Mouse (Mus musculus): ENCODE results near the gene Naxd. TPM values are rescaled to one million over a fixed set of nuclear protein-coding genes. Genes with fewer than 3 reads are reported as not detected.
A peak's percentile ranks its signal among the peaks of the same experiment; 100 is the strongest.

Naxd gene
- polyA plus RNA-seq (2015; fragmentation: Nextera tagmentation; extraction: Ambion mirVana): 105 and 110 TPM in 2 replicates

DNA sequence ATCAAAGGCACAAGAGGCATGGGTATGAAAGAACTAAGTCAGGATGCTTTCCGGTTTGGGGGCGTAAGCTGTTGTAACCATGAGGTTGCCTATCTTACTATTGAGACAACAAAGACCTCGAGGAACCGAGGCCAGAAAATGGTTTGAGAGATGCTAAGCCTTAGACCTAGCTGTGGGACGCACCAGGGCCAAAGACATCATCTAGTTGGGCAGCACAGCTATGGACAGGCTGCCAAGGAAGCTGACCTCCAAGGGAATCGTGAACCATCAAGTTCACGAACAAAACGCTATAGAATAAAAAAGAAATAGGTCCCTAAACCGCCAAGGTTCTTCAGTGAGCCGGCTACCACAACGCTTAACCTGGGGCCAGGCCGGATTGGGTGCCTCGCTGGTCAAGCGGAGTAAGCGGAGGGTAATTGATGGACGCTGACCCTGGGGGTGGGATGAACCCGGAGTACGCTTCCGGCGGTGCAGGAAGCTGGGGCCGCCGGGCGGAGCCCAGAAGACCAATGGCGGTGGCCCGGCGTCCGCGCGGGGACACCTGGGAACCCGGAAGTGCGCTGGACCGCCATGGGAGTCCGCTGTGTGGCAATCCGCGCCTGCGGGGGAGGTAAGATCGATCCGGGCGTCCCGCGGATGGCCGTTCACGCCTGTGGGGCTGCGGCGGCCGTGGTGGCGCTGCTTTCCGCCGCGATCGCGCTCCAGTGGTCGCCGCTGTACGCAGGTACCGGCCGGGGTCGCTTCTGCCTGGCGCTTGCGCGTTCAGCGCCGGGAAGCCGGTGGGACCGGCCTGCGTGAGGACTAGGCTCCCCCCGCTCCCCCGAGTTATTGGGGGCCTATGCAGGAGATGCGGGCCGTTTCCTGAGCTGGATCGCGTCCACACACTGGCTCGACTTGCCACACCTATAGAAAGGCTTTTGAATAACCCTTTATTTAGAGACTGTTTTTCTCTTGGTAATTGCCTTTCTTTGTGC, at the start of gene Naxd:
Gene Naxd (plus strand): TSS at position 490 of the 974 bp plus-strand sequence.
- 4% methylated on average over 73 of the region's 73 CpGs for WGBS
- H3K9me3 ChIP-seq: no peaks in the 10 kb centered on the region
- H3K36me3 ChIP-seq: no peaks in the 10 kb centered on the region
- peak; percentile 98 for ATAC-seq (ENCODE audit: insufficient read depth, low FRiP score, low read depth)
- peak within 1 kb of the TSS; percentile 87 for H3K9ac ChIP-seq
- peak within 1 kb of the TSS; percentile 65 for H3K27ac ChIP-seq
- peak within 1 kb of the TSS; percentile 77 for H3K4me2 ChIP-seq
- peak within 1 kb of the TSS; percentile 92 for H3K4me3 ChIP-seq (replicated peaks)
- H3K4me1 ChIP-seq: peaks cover 11% of the 10 kb centered on the region
- no peaks in the 10 kb centered on the region; the same call in 1 of the 2 replicates for H3K27me3 ChIP-seq (replicated peaks)

DNA sequence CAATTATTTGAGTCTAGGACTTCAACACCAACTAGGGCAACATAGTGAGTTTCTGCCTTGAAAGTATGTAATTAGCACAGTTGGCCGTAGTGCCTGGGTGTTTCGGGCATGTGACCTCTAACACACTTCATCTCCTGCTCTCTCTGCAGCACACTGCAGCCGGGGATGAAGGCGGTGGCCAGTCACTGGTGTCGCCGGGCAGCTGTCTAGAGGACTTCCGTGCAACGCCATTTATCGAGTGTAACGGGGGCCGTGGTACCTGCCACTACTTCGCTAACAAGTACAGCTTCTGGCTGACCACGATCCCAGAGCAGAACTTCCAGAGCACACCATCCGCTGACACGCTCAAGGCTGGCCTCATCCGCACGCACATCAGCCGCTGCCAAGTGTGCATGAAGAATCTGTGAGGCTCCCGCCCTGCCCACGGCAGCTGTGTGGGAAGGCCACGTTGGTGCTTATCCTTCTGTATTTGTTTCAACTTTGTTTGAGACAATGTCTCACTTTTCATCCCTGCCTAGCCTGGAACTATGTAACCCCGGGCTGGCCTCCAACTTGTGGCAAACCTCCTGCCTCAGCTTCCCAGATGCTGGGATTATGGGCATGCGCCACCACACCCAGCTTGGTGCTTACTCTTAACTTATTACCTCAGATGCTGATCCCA, 49.3 kb upstream of the Naxd start:
- Histone ChIP-seq H3K27me3 (replicated peaks) (no peaks in the 10 kb centered on the region), H3K27ac (no peak overlapping the region), H3K4me1 (peaks cover 6% of the 10 kb centered on the region; the same call in 1 of the 2 replicates), H3K4me3 (replicated peaks) (no peak overlapping the region), H3K4me2 (no peak overlapping the region), H3K36me3 (peaks cover 27% of the 10 kb centered on the region), H3K9ac (no peak overlapping the region), H3K9me3 (no peaks in the 10 kb centered on the region)
- WGBS: 89% methylated on average over 23 of the region's 23 CpGs
- no peak for ATAC-seq (ENCODE audit: insufficient read depth, low FRiP score, low read depth)

DNA sequence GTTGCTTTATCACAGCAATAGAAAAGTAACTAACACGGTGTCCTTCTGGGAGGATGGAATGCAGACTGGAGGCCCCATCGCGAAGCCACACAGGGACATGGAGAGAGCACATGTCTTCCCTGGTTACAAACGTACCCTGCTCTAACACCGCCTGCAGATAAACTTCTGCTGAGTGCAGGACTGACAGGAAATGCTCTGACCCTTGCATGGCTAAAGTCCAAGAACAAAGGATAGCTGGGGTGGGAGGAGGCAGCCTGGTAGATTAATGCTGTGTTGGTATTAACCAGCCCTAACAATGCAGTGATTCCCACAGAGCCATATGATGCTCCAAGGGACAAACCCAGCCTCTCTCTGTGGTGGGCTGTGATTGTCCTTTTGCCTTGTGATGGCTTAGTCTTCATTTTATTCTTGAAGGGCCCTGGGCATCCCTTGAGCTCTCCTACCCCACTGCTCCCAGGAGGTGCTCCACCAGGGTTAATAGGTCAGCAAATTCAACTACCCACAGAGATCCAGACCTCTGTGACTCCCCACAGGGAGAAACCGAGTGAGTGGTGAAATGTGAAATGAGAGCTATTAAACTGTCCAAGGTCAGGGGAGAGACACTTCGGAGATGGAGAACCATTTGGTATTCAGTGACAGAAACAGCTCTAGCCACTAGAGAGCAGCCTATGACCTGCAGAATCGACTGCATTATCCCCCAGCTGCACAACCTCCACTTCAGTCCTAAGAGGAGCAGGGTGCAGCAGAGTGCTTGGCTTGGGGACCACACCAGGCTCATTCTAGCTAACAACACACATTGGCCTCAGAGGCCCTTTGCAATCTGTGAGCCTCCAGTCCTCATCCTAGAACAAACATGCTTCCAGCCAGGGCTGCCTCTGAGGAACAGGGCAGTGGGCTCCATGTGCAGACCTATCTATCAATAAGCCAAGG, 46.9 kb upstream of the Naxd start:
- H3K9ac ChIP-seq: no peak overlapping the region
- H3K27ac ChIP-seq: peak overlapping the region; percentile 37
- H3K4me1 ChIP-seq: peaks cover 6% of the 10 kb centered on the region; the same call in 1 of the 2 replicates
- H3K4me2 ChIP-seq: no peak overlapping the region
- no peaks in the 10 kb centered on the region for H3K9me3 ChIP-seq
- H3K27me3 ChIP-seq (replicated peaks): no peaks in the 10 kb centered on the region
- ATAC-seq (ENCODE audit: insufficient read depth, low FRiP score, low read depth): peak; percentile 37; the same call in 1 of the 2 replicates
- WGBS: 29% methylated on average over 8 of the region's 8 CpGs
- no peak overlapping the region for H3K4me3 ChIP-seq (replicated peaks)
- peaks cover 11% of the 10 kb centered on the region; the same call in 1 of the 2 replicates for H3K36me3 ChIP-seq

DNA sequence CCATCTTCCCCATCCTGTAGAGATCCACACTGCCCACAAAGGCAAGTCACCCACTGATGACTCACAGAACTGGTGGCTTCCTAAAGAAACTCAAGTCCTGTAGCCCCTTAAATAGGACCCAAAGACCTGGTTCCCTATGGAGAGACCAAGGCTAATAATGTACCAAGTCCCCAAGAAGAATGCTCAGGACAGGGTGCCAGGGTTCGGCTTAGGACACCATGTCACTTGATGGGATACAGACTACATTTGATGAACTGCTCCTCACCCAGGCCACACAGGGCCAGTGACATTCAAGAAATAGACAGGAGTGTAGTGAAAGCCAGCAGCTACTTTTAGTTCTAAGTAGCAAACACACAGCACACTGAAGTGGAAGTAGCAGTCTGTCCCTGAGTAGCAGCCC, 45.2 kb upstream of the Naxd start:
- no peak overlapping the region for H3K4me2 ChIP-seq
- H3K36me3 ChIP-seq: peaks cover 3% of the 10 kb centered on the region; the same call in 1 of the 2 replicates
- WGBS: 93% methylated on average over 1 of the region's 1 CpGs
- H3K9me3 ChIP-seq: no peaks in the 10 kb centered on the region
- peaks cover 6% of the 10 kb centered on the region; the same call in 1 of the 2 replicates for H3K4me1 ChIP-seq
- H3K27ac ChIP-seq: 0 out of 2 replicates have a peak overlapping the region, but pooled peaks have one; percentile 31
- no peak overlapping the region for H3K4me3 ChIP-seq (replicated peaks)
- ATAC-seq (ENCODE audit: insufficient read depth, low FRiP score, low read depth): no peak
- H3K27me3 ChIP-seq (replicated peaks): no peaks in the 10 kb centered on the region
- H3K9ac ChIP-seq: no peak overlapping the region

DNA sequence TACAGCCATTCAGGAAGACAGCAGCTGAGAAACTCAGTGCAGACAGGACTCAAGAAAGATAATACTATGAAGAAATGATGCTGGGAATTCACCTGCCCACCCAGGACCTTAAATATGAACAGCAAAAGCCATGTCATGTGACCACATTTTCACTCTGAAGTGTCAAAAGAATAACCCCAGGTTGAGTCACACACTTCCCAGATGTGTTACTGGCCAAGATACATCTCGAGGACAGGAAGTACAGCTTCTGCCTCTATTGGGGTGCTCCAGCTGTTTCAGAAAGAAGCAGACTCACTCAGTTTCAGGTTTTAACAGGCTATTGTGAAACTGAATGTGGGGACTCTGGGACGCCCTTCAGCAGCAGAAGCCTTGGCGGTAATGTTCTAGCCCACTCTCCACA, 44.7 kb upstream of the Naxd start:
- Histone ChIP-seq H3K9me3 (no peaks in the 10 kb centered on the region), H3K4me1 (peaks cover 6% of the 10 kb centered on the region; the same call in 1 of the 2 replicates), H3K4me3 (replicated peaks) (no peak overlapping the region), H3K9ac (no peak overlapping the region), H3K4me2 (no peak overlapping the region), H3K27me3 (replicated peaks) (no peaks in the 10 kb centered on the region), H3K27ac (0 out of 2 replicates have a peak overlapping the region, but pooled peaks have one; percentile 31), H3K36me3 (peaks cover 3% of the 10 kb centered on the region; the same call in 1 of the 2 replicates)
- 66% methylated on average over 3 of the region's 3 CpGs for WGBS
- no peak for ATAC-seq (ENCODE audit: insufficient read depth, low FRiP score, low read depth)

DNA sequence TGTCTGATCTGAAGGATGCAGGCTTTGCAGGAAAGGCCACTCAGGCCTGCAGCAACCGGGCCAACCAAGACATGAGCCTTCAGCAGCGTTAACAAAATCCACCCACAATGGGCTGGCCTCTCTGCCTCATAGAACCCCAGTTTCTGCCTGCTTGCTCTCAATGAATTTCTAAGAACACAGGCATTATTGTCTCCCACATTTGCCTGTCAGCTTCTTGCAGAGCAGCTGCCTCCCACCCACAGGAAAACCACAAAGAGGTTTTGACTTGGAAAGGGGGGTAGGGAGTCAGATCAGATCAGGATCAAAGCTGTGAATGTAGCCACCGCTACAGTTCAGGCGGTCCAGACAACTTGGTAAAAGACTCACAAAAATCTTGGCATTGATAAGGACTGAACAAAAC, 44.3 kb upstream of the Naxd start:
- 60% methylated on average over 4 of the region's 4 CpGs for WGBS
- no peak for ATAC-seq (ENCODE audit: insufficient read depth, low FRiP score, low read depth)
- H3K36me3 ChIP-seq: peaks cover 3% of the 10 kb centered on the region; the same call in 1 of the 2 replicates
- no peak overlapping the region for H3K4me3 ChIP-seq (replicated peaks)
- H3K4me2 ChIP-seq: no peak overlapping the region
- H3K27ac ChIP-seq: 0 out of 2 replicates have a peak overlapping the region, but pooled peaks have one; percentile 31
- H3K4me1 ChIP-seq: peaks cover 9% of the 10 kb centered on the region; the same call in 1 of the 2 replicates
- no peaks in the 10 kb centered on the region for H3K27me3 ChIP-seq (replicated peaks)
- no peak overlapping the region for H3K9ac ChIP-seq
- H3K9me3 ChIP-seq: no peaks in the 10 kb centered on the region

DNA sequence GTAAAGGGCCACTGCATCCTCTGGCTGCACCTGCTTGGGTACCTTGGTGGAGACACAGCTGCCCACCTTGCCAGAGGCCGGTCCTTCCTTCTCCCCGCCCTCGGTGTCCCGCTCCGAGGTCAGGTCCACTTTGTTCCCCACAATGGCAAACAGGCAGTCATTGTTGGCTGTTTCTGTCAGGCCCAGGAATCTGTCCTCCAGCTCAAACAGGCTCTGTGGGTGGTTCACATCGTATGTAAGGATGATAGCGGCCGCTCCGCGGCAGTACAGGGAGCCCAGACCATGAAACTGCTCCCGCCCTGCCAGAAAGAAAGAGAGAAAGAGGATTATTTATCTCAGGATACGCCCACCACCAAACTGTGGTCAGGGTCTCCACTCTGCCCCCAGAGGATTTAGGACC, 43.1 kb upstream of the Naxd start:
- H3K27me3 ChIP-seq (replicated peaks): no peaks in the 10 kb centered on the region
- H3K4me2 ChIP-seq: no peak overlapping the region
- H3K36me3 ChIP-seq: no peaks in the 10 kb centered on the region
- WGBS: 61% methylated on average over 12 of the region's 12 CpGs
- ATAC-seq (ENCODE audit: insufficient read depth, low FRiP score, low read depth): no peak
- peaks cover 20% of the 10 kb centered on the region; the same call in 1 of the 2 replicates for H3K4me1 ChIP-seq
- no peak overlapping the region for H3K9ac ChIP-seq
- H3K9me3 ChIP-seq: no peaks in the 10 kb centered on the region
- no peak overlapping the region for H3K27ac ChIP-seq
- no peak overlapping the region for H3K4me3 ChIP-seq (replicated peaks)

DNA sequence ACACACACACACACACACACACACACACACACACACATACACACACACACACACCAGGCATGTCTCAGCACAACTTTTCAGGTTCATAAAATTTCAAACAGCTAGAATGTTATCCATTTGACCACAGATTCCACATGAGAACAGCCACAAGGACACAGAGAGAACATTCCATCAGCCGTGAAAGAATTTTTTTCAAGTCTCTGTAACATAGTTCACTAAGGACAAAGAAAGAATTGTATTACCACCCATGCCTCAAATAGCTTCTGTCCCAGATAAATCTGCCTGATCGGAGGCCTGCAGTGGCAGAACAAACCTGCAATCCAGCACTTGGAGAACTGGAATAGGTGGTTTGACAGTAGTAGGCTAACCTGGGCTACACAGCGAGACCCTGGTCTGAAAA, 40.0 kb upstream of the Naxd start:
- Histone ChIP-seq H3K4me3 (replicated peaks) (no peak overlapping the region), H3K9me3 (no peaks in the 10 kb centered on the region), H3K27ac (no peak overlapping the region), H3K9ac (no peak overlapping the region), H3K27me3 (replicated peaks) (no peaks in the 10 kb centered on the region), H3K36me3 (no peaks in the 10 kb centered on the region), H3K4me1 (peaks cover 18% of the 10 kb centered on the region), H3K4me2 (no peak overlapping the region)
- 66% methylated on average over 3 of the region's 3 CpGs for WGBS
- no peak for ATAC-seq (ENCODE audit: insufficient read depth, low FRiP score, low read depth)

DNA sequence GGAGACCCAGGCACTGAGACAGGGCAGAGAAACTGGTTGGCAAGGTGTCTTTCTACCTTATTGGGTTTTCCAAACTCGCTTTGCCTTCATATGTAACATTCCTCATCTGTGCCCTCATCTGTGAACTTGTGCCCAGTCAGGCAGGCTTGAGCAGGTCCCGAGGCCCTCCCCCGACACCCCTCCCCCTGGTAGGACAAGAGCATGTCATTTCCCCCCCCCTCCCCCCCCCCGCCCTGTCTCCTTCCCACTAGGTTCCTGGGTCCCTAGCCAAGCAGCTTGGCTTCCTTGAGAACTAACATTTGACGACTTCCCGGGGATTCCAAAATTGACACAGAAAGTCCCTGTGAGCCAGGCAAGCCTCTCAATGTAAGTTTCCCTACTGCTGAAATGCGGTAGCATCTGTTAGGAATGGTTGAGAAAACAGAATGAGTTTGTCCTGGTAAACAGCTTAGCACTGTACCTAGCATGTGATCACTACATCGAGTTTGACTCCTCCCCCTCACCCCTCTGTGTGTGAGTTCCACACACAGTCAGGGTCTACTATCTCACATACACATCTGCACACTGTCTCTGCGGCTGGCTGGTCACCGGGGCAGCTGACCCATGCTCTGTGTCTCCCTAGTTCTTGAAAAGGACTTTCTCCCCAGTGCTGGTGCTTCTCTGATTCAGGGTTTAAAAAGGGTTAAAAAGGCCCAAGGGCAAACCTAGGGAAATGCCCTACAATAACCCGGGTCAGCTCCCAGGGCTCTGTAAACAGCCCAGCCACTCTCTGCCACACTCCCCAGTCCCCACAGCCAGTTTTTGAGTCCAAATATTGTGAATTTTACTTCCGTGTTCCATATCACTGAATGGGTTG, 39.1 kb upstream of the Naxd start:
- H3K4me2 ChIP-seq: no peak overlapping the region
- H3K27ac ChIP-seq: peak overlapping the region; percentile 52
- H3K4me3 ChIP-seq (replicated peaks): no peak overlapping the region
- H3K36me3 ChIP-seq: no peaks in the 10 kb centered on the region
- H3K9me3 ChIP-seq: no peaks in the 10 kb centered on the region
- no peak overlapping the region for H3K9ac ChIP-seq
- peaks cover 16% of the 10 kb centered on the region for H3K4me1 ChIP-seq
- WGBS: 28% methylated on average over 12 of the region's 12 CpGs
- no peaks in the 10 kb centered on the region for H3K27me3 ChIP-seq (replicated peaks)
- 0 out of 2 replicates have a peak, but pooled peaks have one; percentile 43 for ATAC-seq (ENCODE audit: insufficient read depth, low FRiP score, low read depth)

DNA sequence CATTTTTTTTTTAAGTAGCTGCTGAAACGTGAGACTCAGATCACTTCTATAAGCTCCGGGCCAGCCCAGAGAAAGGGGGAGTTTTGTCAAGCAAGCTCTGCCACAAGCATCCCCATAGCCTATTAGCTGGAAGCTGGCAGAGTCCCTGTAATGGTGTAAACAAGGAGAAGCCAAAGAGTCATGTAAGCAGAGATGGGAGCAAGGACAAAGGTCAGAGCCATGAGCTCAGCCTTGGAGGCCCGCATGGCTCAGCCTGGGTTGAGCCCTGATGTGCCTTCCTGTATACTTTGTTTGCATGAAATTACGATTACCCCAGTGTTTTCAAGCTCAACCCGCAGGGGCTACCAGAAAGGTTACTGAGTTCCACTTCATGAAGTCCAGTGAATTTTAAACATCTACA, 38.3 kb upstream of the Naxd start:
- Histone ChIP-seq H3K9me3 (no peaks in the 10 kb centered on the region), H3K27ac (peak overlapping the region; percentile 52), H3K4me2 (no peak overlapping the region), H3K4me1 (peaks cover 16% of the 10 kb centered on the region), H3K4me3 (replicated peaks) (no peak overlapping the region), H3K36me3 (no peaks in the 10 kb centered on the region), H3K9ac (no peak overlapping the region), H3K27me3 (replicated peaks) (no peaks in the 10 kb centered on the region)
- ATAC-seq (ENCODE audit: insufficient read depth, low FRiP score, low read depth): no peak
- 20% methylated on average over 5 of the region's 5 CpGs for WGBS
